Mouse (Mus musculus): ENCODE data around the gene Arpc5l. TPM values are rescaled to one million over a fixed set of nuclear protein-coding genes. Genes with fewer than 3 reads are reported as not detected.
"Not testable (repeated sequence)": the region's sequence is repeated elsewhere in the genome, so short reads cannot be mapped to it uniquely, and the experiment has no call there.

The Arpc5l gene
- polyA plus RNA-seq, 1 experiment from 2014 or later, result 118 TPM

- peak overlapping the region; percentile 81 for H3K4me3 ChIP-seq
- H3K4me1 ChIP-seq, result peaks cover 41% of the 10 kb centered on the region
- no peaks in the 10 kb centered on the region for H3K27me3 ChIP-seq (ENCODE audit: insufficient read depth, poor library complexity, severe bottlenecking)
- DNase-seq (ENCODE audit: low spot score), result no peak
- no peaks in the 10 kb centered on the region for H3K9me3 ChIP-seq
- H3K36me3 ChIP-seq, result peaks cover 45% of the 10 kb centered on the region
- no peak overlapping the region for H3K27ac ChIP-seq
- 55% methylated on average over 8 of the region's 8 CpGs for WGBS
Observed at GRCm38 (mm10) chr2:39003106-39003505, 2.0 kb upstream of the Arpc5l start.

- H3K36me3 ChIP-seq, result peaks cover 45% of the 10 kb centered on the region
- 0 out of 2 replicates have a peak overlapping the region, but pooled peaks have one; percentile 97 for H3K27ac ChIP-seq
- H3K4me3 ChIP-seq, result peak overlapping the region; percentile 81
- peaks cover 38% of the 10 kb centered on the region for H3K4me1 ChIP-seq
- no peaks in the 10 kb centered on the region for H3K27me3 ChIP-seq (ENCODE audit: insufficient read depth, poor library complexity, severe bottlenecking)
- no peaks in the 10 kb centered on the region for H3K9me3 ChIP-seq
- no peak for DNase-seq (ENCODE audit: low spot score)
- WGBS, result 62% methylated on average over 5 of the region's 5 CpGs
Observed at GRCm38 (mm10) chr2:39003512-39003911, 1.6 kb upstream of the Arpc5l start.

GRCm38 (mm10) chr2:39004372-39004771 lies 776 bp upstream of the Arpc5l start:
- no peaks in the 10 kb centered on the region for H3K9me3 ChIP-seq
- peak overlapping the region; percentile 81 for H3K4me3 ChIP-seq
- no peaks in the 10 kb centered on the region for H3K27me3 ChIP-seq (ENCODE audit: insufficient read depth, poor library complexity, severe bottlenecking)
- under 1% methylated on average over 11 of the region's 11 CpGs for WGBS
- H3K27ac ChIP-seq, result peak overlapping the region; percentile 97
- peaks cover 45% of the 10 kb centered on the region for H3K36me3 ChIP-seq
- no peak for DNase-seq (ENCODE audit: low spot score)
- H3K4me1 ChIP-seq, result peaks cover 42% of the 10 kb centered on the region

GRCm38 (mm10) chr2:39005574-39006079 lies 479 bp downstream of the Arpc5l start, which contains the start of gene Rpl35:
Rpl35 (minus strand) TSS chr2:39005624.
- peak within 1 kb of the TSS; percentile 81 for H3K4me3 ChIP-seq
- no peaks in the 10 kb centered on the region for H3K9me3 ChIP-seq
- 11% methylated on average over 15 of the region's 15 CpGs for WGBS
- peaks cover 47% of the 10 kb centered on the region for H3K4me1 ChIP-seq
- no peaks in the 10 kb centered on the region for H3K27me3 ChIP-seq (ENCODE audit: insufficient read depth, poor library complexity, severe bottlenecking)
- peaks cover 34% of the 10 kb centered on the region for H3K36me3 ChIP-seq
- peak within 1 kb of the TSS; percentile 97 for H3K27ac ChIP-seq
- DNase-seq (ENCODE audit: low spot score), result no peak

GRCm38 (mm10) chr2:39006149-39006730 lies 1.1 kb downstream of the Arpc5l start:
- DNase-seq (ENCODE audit: low spot score), result no peak
- peak overlapping the region; percentile 81 for H3K4me3 ChIP-seq
- no peaks in the 10 kb centered on the region for H3K27me3 ChIP-seq (ENCODE audit: insufficient read depth, poor library complexity, severe bottlenecking)
- WGBS, result 87% methylated on average over 14 of the region's 14 CpGs
- no peaks in the 10 kb centered on the region for H3K9me3 ChIP-seq
- H3K4me1 ChIP-seq, result peaks cover 47% of the 10 kb centered on the region
- peaks cover 28% of the 10 kb centered on the region for H3K36me3 ChIP-seq
- H3K27ac ChIP-seq, result no peak overlapping the region

- DNase-seq (ENCODE audit: low spot score), result peak; percentile 96
- Histone ChIP-seq H3K36me3 (peaks cover 23% of the 10 kb centered on the region), H3K4me1 (peaks cover 39% of the 10 kb centered on the region), H3K4me3 (peak overlapping the region; percentile 86), H3K27me3 (ENCODE audit: insufficient read depth, poor library complexity, severe bottlenecking) (no peaks in the 10 kb centered on the region), H3K27ac (peak overlapping the region; percentile 89), H3K9me3 (no peaks in the 10 kb centered on the region)
- under 1% methylated on average over 44 of the region's 44 CpGs for WGBS
Observed at GRCm38 (mm10) chr2:39007865-39008264, 2.7 kb downstream of the Arpc5l start.

GRCm38 (mm10) chr2:39008350-39008851 lies 3.3 kb downstream of the Arpc5l start:
- peaks cover 35% of the 10 kb centered on the region for H3K4me1 ChIP-seq
- no peaks in the 10 kb centered on the region for H3K27me3 ChIP-seq (ENCODE audit: insufficient read depth, poor library complexity, severe bottlenecking)
- peak overlapping the region; percentile 86 for H3K4me3 ChIP-seq
- no peak for DNase-seq (ENCODE audit: low spot score)
- H3K9me3 ChIP-seq, result no peaks in the 10 kb centered on the region
- peaks cover 23% of the 10 kb centered on the region for H3K36me3 ChIP-seq
- H3K27ac ChIP-seq, result peak overlapping the region; percentile 89
- under 1% methylated on average over 25 of the region's 25 CpGs for WGBS

GRCm38 (mm10) chr2:39008954-39009365 lies 3.8 kb downstream of the Arpc5l start:
- WGBS, result 32% methylated on average over 3 of the region's 3 CpGs
- peaks cover 23% of the 10 kb centered on the region for H3K36me3 ChIP-seq
- H3K27ac ChIP-seq, result peak overlapping the region; percentile 89
- no peak for DNase-seq (ENCODE audit: low spot score)
- no peaks in the 10 kb centered on the region for H3K27me3 ChIP-seq (ENCODE audit: insufficient read depth, poor library complexity, severe bottlenecking)
- H3K4me1 ChIP-seq, result peaks cover 29% of the 10 kb centered on the region
- peak overlapping the region; percentile 86 for H3K4me3 ChIP-seq
- no peaks in the 10 kb centered on the region for H3K9me3 ChIP-seq

GRCm38 (mm10) chr2:39010144-39010543 lies 5.0 kb downstream of the Arpc5l start:
- H3K9me3 ChIP-seq; H3K4me3 ChIP-seq; H3K27me3 ChIP-seq (ENCODE audit: insufficient read depth, poor library complexity, severe bottlenecking); DNase-seq (ENCODE audit: low spot score); H3K27ac ChIP-seq: not testable (repeated sequence)
- Histone ChIP-seq H3K4me1 (peaks cover 27% of the 10 kb centered on the region), H3K36me3 (peaks cover 34% of the 10 kb centered on the region)
- 89% methylated on average over 5 of the region's 5 CpGs for WGBS

GRCm38 (mm10) chr2:39011264-39011663 lies 6.1 kb downstream of the Arpc5l start:
- Histone ChIP-seq H3K27me3 (ENCODE audit: insufficient read depth, poor library complexity, severe bottlenecking) (no peaks in the 10 kb centered on the region), H3K4me3 (no peak overlapping the region), H3K4me1 (peaks cover 20% of the 10 kb centered on the region), H3K36me3 (peaks cover 45% of the 10 kb centered on the region), H3K27ac (no peak overlapping the region), H3K9me3 (no peaks in the 10 kb centered on the region)
- DNase-seq (ENCODE audit: low spot score), result no peak

- Histone ChIP-seq H3K4me3 (no peak overlapping the region), H3K4me1 (peaks cover 15% of the 10 kb centered on the region), H3K27ac (no peak overlapping the region), H3K36me3 (peaks cover 52% of the 10 kb centered on the region), H3K27me3 (ENCODE audit: insufficient read depth, poor library complexity, severe bottlenecking) (no peaks in the 10 kb centered on the region), H3K9me3 (no peaks in the 10 kb centered on the region)
- WGBS, result 91% methylated on average over 3 of the region's 3 CpGs
- DNase-seq (ENCODE audit: low spot score), result no peak
Observed at GRCm38 (mm10) chr2:39011971-39012370, 6.8 kb downstream of the Arpc5l start.

- H3K4me1 ChIP-seq, result peaks cover 12% of the 10 kb centered on the region
- H3K27ac ChIP-seq, result no peak overlapping the region
- no peak overlapping the region for H3K4me3 ChIP-seq
- no peak for DNase-seq (ENCODE audit: low spot score)
- no peaks in the 10 kb centered on the region for H3K27me3 ChIP-seq (ENCODE audit: insufficient read depth, poor library complexity, severe bottlenecking)
- WGBS, result 86% methylated on average over 7 of the region's 7 CpGs
- H3K36me3 ChIP-seq, result peaks cover 55% of the 10 kb centered on the region
- no peaks in the 10 kb centered on the region for H3K9me3 ChIP-seq
Observed at GRCm38 (mm10) chr2:39012768-39013279, 7.7 kb downstream of the Arpc5l start.

- H3K36me3 ChIP-seq, result peaks cover 87% of the 10 kb centered on the region
- H3K27ac ChIP-seq, result no peak overlapping the region
- H3K9me3 ChIP-seq, result no peaks in the 10 kb centered on the region
- H3K4me1 ChIP-seq, result no peaks in the 10 kb centered on the region; the same call in 1 of the 2 replicates
- H3K27me3 ChIP-seq (ENCODE audit: insufficient read depth, poor library complexity, severe bottlenecking), result no peaks in the 10 kb centered on the region
- DNase-seq (ENCODE audit: low spot score), result no peak
- H3K4me3 ChIP-seq, result no peak overlapping the region
- WGBS, result 75% methylated on average over 3 of the region's 3 CpGs
Observed at GRCm38 (mm10) chr2:39016581-39016980, 11.4 kb downstream of the Arpc5l start.

Data from heart, embryonic 10.5 days (tissue).